Mouse (Mus musculus): ENCODE results near the gene Rbm38. TPM values are rescaled to one million over a fixed set of nuclear protein-coding genes. Genes with fewer than 3 reads are reported as not detected.

The Rbm38 gene
- total RNA-seq, 1 experiment from 2014 or later: 81.3 TPM

DNA sequence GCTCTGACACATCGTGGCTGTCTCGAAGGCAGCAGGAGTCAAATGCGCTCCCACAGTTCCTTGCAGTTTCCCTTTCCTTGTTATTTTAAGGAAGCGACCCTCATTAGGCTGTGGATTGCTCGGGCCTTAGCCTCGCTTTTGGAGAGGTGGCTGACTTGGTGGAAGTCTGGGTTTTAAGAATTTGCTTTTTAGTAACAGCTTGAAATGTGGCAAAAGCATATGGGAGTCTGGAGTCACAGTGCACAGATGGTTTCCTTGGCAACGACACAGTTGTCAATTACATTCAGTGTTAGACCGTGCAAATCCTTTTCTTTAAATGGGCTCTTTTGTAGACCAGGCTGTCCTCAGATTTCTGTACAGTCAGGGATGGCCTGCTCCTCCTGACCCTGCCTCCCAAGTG, 19.4 kb upstream of the Rbm38 start:
- ATAC-seq (replicated peaks in 1 of 2; ENCODE audit: insufficient read depth in 1 of 2, low FRiP score in 2 of 2, low TSS enrichment in 1 of 2, low read depth in 1 of 2, poor library complexity in 2 of 2, severe bottlenecking in 2 of 2): no peak

DNA sequence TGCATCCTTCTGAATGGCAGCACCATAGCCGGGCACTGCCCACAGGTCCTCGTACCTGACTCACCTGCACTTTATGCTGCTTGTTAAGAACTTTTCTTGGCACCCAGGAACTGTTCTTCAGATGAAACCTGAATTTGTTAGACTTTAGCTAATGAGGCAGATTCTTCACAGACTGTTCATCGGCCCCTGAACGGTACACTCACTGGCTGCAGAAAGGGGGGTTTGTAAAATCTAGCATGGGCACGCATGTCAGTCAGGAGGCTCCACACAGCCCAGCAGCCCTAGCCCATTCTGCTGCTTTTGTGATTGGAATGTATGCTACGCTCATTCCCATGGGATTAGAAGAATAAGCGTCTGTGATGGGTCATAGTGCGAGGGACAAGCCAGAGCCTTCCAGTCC, 16.6 kb upstream of the Rbm38 start:
- ATAC-seq (replicated peaks in 1 of 2; ENCODE audit: insufficient read depth in 1 of 2, low FRiP score in 2 of 2, low TSS enrichment in 1 of 2, low read depth in 1 of 2, poor library complexity in 2 of 2, severe bottlenecking in 2 of 2): no peak

DNA sequence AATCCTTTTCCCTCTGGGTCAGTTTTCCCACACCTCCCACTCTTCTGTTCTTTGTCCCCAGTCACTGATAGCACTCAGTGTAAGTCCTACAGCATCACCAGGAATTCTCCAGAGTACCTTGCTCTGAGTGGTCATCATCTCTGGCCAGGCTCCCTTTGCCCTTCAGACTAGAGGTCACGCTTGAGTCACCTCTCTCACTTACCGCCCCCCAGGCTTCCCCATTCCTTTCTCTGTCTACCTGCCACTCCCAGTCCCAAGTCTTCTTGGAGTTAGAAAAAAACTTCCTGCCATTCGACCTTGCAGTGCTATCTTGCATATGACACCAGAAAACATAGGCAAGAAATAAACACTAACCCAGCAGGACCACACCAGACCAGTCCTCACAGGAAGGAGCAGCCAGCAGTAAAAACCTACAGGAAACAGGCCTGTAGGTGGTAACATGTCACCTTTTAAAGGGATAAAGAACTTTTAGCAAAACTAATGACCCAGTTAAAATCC, 10.0 kb upstream of the Rbm38 start:
- ATAC-seq (replicated peaks in 1 of 2; ENCODE audit: insufficient read depth in 1 of 2, low FRiP score in 2 of 2, low TSS enrichment in 1 of 2, low read depth in 1 of 2, poor library complexity in 2 of 2, severe bottlenecking in 2 of 2): no peak

DNA sequence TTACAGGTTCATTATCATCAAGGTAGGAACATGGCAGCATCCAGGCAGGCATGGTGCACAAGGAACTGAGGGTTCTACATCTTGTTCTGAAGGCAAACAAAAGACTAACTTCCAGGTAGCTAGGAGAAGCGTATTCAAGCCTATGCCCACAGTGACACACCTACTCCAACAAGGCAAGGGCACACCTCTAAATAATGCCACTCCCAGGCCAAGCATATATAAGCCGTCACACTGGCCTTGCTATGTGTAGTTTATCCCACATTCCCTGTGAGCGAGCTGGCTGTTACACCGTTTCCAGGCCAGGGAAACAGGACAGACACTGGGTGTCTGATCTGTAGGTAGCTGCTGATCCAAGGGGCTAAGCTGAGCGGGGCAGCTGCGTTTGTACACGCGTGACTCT, 8.9 kb upstream of the Rbm38 start:
- no peak for ATAC-seq (replicated peaks in 1 of 2; ENCODE audit: insufficient read depth in 1 of 2, low FRiP score in 2 of 2, low TSS enrichment in 1 of 2, low read depth in 1 of 2, poor library complexity in 2 of 2, severe bottlenecking in 2 of 2)

DNA sequence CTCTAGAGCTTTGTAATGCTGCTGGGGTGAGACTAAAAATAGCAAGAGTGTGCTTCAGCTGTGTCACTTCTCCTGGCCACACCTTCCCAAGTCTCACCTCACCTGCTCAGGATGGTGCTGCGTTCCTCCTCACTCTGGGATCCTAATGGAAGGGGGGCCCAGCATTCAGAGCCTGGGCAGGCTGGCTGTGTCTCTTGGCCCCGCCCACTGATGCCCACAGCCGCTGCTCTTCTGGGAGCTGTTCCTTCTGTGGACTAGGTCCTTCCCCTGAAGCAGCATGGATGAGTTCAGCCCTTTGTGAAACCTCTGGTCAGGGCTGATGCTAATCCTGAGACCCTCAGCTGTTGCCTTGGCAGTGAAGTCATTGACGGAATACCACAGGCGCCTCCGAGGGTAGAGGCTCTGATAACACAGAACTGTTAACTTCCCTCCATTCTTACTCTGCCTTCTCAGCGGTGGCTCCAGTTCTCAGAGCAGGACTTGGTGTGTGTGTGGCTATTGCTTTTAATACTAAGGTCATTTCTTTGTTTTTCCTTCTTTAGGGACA, 5.5 kb upstream of the Rbm38 start:
- no peak for ATAC-seq (replicated peaks in 1 of 2; ENCODE audit: insufficient read depth in 1 of 2, low FRiP score in 2 of 2, low TSS enrichment in 1 of 2, low read depth in 1 of 2, poor library complexity in 2 of 2, severe bottlenecking in 2 of 2)

DNA sequence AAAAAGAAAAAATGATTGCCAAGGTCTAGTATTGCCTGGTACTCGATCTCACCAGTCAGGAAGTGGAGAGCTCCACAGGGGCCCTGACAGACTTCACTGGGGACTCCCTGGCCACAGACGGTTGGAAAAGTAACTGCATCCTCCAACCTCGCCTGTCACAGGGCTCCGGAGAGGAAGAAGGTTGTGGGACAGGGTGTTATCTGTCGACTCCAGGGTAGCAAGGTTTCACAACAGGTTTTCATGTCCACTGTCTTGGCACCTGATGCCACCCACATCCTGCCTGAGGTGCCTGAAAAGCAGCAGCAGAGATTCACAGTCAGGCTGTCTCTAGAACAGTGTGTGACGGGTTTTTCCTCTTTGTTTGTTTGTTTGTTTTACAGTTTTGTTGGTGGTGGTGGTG, 2.4 kb upstream of the Rbm38 start:
- ATAC-seq (replicated peaks in 1 of 2; ENCODE audit: insufficient read depth in 1 of 2, low FRiP score in 2 of 2, low TSS enrichment in 1 of 2, low read depth in 1 of 2, poor library complexity in 2 of 2, severe bottlenecking in 2 of 2): peak; percentile 55 to 71

DNA sequence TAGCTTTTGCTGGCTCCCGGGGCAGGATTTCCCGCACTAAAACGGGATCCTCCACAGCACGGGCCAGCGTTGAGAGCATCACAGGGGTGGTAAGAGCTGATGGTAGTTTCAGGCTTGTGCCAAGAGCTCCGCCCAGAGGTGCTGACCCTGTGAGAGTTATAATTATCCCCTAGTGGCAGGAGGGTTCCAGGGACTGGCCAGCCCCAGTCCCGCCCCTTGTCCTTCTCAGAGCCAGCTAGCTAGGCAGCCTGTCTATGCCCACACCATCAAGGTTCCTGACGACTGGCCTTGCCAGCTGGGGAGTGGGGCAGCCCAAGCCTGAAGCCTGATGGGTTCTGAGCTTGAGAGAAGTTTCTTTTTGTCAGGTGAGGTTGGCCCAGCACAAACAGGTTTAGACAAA, 1.7 kb upstream of the Rbm38 start:
- ATAC-seq (replicated peaks in 1 of 2; ENCODE audit: insufficient read depth in 1 of 2, low FRiP score in 2 of 2, low TSS enrichment in 1 of 2, low read depth in 1 of 2, poor library complexity in 2 of 2, severe bottlenecking in 2 of 2): peak in 1 of 2 experiments; percentile 8; a peak in 1 of 4 replicates

DNA sequence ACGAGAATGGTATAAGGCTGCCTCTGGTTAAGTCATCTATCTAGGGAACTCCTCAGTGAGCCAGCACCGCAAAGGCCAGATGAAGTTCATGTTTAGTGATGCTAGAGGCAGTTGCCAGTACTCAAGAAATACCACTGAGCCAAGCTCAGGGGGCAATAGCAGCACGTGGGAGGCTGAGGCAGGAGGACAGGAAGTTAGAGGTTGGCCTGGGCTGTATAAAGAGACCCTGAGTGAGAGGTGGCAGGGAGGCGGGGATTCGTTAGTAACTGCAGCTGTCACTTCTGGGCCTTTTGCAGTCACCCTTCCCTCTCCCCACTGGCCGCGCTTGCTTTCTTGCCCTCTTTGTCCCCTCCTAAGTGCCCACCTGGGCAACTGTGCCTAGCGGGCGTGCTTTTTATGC, 976 bp upstream of the Rbm38 start:
- peak; percentile 11 to 20; a peak in 2 of 4 replicates for ATAC-seq (replicated peaks in 1 of 2; ENCODE audit: insufficient read depth in 1 of 2, low FRiP score in 2 of 2, low TSS enrichment in 1 of 2, low read depth in 1 of 2, poor library complexity in 2 of 2, severe bottlenecking in 2 of 2)

DNA sequence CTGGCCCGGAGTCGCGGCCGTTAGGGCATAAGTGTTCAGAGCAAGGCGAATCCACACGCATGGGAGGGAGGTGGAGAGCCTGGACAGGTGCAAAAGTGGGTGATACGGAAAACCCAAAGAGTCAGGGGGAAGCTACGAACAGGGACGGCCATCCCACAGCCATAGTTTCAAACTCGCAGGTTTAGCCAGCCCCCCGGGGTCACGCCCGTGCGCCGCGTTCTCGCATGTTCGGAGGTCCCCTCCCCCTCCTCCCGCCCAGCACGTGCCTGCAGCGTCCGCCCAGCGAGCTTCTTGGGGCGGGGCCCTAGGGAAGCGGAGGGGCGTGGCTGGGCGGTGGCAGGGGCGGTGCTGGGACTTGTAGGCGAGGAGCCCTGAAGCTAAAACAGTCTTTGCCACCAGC, 508 bp upstream of the Rbm38 start:
- peak; percentile 47 to 57 for ATAC-seq (replicated peaks in 1 of 2; ENCODE audit: insufficient read depth in 1 of 2, low FRiP score in 2 of 2, low TSS enrichment in 1 of 2, low read depth in 1 of 2, poor library complexity in 2 of 2, severe bottlenecking in 2 of 2)

DNA sequence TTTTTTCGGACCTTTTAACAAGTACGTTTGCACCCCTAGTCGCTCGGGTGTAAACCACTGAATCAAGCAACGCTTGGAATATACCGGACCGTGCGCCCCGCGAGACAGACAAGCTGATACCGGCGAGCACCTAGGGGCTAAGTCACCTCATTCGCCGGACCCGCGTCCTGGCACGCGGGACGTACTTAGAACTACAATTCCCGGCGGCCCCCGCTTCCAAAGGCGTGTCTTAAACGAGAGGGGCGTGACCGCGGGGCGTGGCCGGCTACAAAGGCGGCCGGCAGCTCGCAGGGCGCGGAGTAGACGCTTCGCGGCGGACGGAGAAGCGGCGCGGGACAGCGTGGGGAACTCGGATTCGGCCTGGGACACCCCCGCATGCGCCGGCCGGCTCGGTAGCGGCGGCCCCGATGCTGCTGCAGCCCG, 1.3 kb downstream of the Rbm38 start:
- ATAC-seq (replicated peaks in 1 of 2; ENCODE audit: insufficient read depth in 1 of 2, low FRiP score in 2 of 2, low TSS enrichment in 1 of 2, low read depth in 1 of 2, poor library complexity in 2 of 2, severe bottlenecking in 2 of 2): peak; percentile 46 to 49

DNA sequence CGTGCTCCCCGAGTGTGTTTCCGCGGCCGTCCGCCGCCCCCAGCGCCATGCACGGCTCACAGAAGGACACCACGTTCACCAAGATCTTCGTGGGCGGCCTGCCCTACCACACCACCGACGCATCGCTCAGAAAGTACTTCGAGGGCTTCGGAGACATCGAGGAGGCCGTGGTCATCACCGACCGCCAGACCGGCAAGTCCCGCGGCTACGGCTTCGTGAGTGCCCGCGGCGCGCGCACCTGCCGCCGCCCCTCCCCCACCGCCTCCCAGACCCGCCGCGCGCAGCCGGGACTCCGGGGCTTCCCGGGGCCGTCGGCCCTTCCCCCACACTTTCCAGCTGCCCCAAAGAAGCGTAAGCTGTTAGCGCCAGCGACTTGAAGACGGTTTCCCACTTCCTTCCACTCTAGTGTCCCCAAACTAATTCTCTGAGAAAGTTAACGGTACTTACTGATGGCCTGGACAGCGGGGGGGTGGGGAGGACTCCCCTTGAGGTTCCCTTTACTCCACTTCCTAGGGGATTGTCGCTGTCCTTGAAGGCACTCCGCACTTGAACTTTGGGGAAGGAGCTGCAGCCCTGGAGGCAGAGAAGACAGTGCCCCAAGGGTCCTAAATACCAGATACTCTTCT, 1.9 kb downstream of the Rbm38 start:
- no peak for ATAC-seq (replicated peaks in 1 of 2; ENCODE audit: insufficient read depth in 1 of 2, low FRiP score in 2 of 2, low TSS enrichment in 1 of 2, low read depth in 1 of 2, poor library complexity in 2 of 2, severe bottlenecking in 2 of 2)

DNA sequence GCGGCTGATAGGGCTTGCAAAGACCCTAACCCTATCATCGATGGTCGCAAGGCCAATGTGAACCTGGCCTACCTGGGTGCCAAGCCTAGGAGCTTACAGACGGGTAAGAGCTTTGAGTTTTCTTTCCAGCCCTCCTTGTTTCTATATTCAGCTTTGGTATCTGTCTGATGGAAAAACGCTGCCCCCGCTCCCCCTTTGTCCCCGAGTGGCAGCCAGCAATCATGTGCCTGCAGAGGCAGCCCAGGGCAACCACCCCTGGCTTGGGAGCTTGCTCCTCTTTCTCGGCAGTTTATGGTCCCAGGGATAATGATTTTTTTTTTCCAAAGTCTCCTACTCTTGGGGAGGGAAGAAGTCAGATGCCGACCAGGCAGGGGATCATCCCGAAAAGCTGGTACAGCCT, 2.5 kb downstream of the Rbm38 start:
- no peak for ATAC-seq (replicated peaks in 1 of 2; ENCODE audit: insufficient read depth in 1 of 2, low FRiP score in 2 of 2, low TSS enrichment in 1 of 2, low read depth in 1 of 2, poor library complexity in 2 of 2, severe bottlenecking in 2 of 2)

DNA sequence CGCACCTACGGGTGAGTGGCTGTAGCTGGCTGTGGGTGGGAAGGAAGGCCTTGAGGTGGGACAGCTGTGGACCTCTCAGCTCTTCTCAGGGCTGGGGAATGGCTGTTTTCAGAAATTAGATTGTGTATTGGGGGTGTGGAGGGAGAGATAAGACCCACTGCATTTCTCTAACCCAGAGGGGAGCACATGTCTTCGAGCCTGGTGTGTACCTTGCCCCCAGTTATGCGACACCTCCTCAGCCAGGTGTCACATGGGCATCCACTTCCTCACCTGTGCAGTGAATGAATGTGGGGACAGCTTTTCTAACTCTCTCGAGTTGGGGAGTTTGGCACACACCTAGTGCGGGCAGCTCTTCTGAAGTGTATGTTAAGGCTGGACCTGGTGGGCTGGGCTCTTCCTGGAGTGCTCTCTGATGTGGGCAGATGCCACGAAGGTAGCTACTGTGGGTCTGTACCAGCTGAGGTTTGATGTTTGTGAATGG, 3.1 kb downstream of the Rbm38 start:
- no peak for ATAC-seq (replicated peaks in 1 of 2; ENCODE audit: insufficient read depth in 1 of 2, low FRiP score in 2 of 2, low TSS enrichment in 1 of 2, low read depth in 1 of 2, poor library complexity in 2 of 2, severe bottlenecking in 2 of 2)

DNA sequence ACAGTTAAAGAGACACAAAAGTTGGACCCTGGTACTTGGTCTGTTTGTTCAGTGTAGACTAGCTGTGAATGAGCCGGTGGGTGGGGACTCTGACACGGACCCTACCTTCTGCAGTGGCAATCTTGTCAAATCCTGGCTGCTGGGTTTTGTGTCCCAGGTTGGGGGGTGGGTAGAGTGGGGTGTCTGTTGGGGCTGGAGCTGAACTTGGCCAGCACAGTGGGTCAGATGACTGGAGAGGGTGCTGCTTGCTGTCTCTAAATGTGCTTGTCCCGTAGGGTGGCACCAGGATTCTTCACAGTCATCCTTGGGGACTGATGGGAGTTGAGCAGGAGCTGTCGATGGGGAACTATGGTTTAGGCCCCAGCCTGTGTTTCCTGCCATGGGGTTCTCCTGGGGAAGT, 3.7 kb downstream of the Rbm38 start:
- ATAC-seq (replicated peaks in 1 of 2; ENCODE audit: insufficient read depth in 1 of 2, low FRiP score in 2 of 2, low TSS enrichment in 1 of 2, low read depth in 1 of 2, poor library complexity in 2 of 2, severe bottlenecking in 2 of 2): no peak

DNA sequence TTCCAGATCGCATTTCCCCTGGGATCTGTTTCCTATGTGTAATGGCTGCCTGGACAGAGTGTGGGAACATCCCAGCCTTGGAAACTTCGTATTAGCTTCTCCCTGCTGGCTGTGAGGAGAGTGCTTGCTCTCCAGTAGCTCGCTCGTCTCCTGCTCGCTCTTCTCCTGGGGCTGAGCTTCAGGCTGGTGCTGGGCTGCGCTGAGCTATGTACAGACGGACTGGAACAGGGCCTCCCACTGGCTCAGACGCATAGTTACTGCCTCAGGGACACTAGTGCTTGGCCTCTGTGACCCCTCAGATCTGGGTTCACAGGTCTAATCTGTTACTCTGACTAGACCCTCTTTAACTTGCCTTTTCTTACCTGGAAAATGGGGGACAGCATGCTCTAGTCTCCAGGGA, 4.1 kb downstream of the Rbm38 start:
- ATAC-seq (replicated peaks in 1 of 2; ENCODE audit: insufficient read depth in 1 of 2, low FRiP score in 2 of 2, low TSS enrichment in 1 of 2, low read depth in 1 of 2, poor library complexity in 2 of 2, severe bottlenecking in 2 of 2): no peak

DNA sequence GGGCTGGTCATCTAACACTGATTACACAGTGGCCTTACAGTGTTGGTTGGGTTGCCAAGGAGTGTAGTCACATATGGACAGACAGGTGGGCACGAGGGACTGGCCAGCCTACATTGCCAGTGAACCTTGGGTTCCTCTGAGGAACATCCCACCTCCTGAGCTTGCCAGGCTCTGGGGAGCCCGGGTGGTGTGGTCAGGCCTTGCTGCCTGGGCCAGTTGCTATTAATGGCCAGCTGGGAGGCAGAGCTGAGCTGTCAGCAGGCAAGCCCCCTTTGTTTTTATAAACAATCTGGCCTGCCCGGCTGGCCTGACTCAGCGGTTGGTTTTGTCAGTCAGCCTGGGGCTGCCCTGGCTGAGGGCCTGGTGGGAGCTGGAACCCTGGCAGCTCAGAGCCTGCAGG, 4.6 kb downstream of the Rbm38 start:
- ATAC-seq (replicated peaks in 1 of 2; ENCODE audit: insufficient read depth in 1 of 2, low FRiP score in 2 of 2, low TSS enrichment in 1 of 2, low read depth in 1 of 2, poor library complexity in 2 of 2, severe bottlenecking in 2 of 2): no peak

DNA sequence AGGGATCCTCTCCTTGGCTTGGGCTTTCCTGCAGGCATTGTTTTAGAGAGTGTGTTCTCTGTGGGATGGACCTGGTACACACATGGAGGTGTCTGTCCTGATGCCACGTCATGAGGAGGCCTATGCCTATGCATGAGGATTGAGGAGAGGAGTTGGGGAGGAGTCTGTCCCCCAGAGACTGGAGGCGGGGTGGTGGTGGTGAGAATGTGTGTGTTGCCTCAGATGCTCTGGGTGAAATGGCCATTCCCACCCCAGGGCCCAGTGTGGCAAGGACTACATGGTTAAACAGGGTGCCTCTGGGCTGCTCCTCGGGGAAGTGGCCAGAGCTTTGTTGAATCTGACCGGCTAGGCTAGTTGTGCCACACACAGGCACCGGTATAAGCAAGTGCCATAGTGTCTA, 6.0 kb downstream of the Rbm38 start:
- ATAC-seq (replicated peaks in 1 of 2; ENCODE audit: insufficient read depth in 1 of 2, low FRiP score in 2 of 2, low TSS enrichment in 1 of 2, low read depth in 1 of 2, poor library complexity in 2 of 2, severe bottlenecking in 2 of 2): no peak

DNA sequence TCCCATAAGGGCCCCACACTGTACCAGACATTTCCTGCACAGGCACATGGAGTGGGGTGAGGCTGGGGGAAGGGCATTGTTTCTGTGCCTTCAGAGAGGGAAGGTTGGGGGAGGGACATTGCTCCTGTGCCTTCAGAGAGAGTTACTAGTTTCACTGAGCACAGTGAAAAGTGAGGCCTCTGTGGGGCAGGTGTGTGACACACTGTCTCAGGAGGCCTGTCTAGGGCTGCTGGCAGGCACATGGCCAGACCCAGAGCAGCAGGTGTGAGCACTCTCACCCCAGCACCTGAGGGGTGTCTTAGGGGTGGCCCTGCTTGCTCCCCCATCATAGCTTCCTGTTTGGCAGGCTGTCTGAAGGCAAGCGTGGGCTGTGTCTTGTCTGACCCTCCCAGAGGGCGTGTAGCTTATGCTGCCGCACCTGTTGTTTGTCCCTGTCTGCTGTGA, 6.4 kb downstream of the Rbm38 start:
- peak; percentile 8 to 18; a peak in 2 of 4 replicates for ATAC-seq (replicated peaks in 1 of 2; ENCODE audit: insufficient read depth in 1 of 2, low FRiP score in 2 of 2, low TSS enrichment in 1 of 2, low read depth in 1 of 2, poor library complexity in 2 of 2, severe bottlenecking in 2 of 2)
